Mouse (Mus musculus) forebrain, embryonic 15.5 days (tissue): ENCODE data around the gene Rab21. TPM values are rescaled to one million over a fixed set of nuclear protein-coding genes. Genes with fewer than 3 reads are reported as not detected.

Source experiments
- ATAC-seq: fragments of 200-750 bp; cut with Nextera tagmentation; replicated peaks from 2 replicates; pipeline ENCODE4 v1.8.0; 2017; ENCODE audit warnings: mild to moderate bottlenecking, moderate TSS enrichment, moderate library complexity
- H3K27ac ChIP-seq: fragments of 300-500 bp; sonication (generic); replicated peaks from 2 replicates; pipeline ENCODE4 v1.5.1; 2015; ENCODE audit warnings: mild to moderate bottlenecking, inconsistent platforms
- H3K27me3 ChIP-seq: fragments of 300-500 bp; sonication (generic); 2 replicates; pipeline ENCODE4 v1.6.1; 2015; ENCODE audit warnings: inconsistent platforms
- H3K36me3 ChIP-seq: fragments of 300-500 bp; sonication (generic); 2 replicates; pipeline ENCODE4 v1.6.1; 2015; ENCODE audit warnings: mild to moderate bottlenecking, inconsistent platforms
- H3K4me1 ChIP-seq: fragments of 300-500 bp; sonication (generic); 2 replicates; pipeline ENCODE4 v1.6.1; 2015; ENCODE audit warnings: inconsistent platforms
- H3K4me2 ChIP-seq: fragments of 300-500 bp; sonication (generic); replicated peaks from 2 replicates; pipeline ENCODE4 v1.6.1; 2015; ENCODE audit warnings: mild to moderate bottlenecking, inconsistent platforms
- H3K4me3 ChIP-seq: fragments of 300-500 bp; sonication (generic); 2 replicates; pipeline ENCODE4 v1.5.1; 2015; ENCODE audit warnings: mild to moderate bottlenecking, inconsistent platforms
- H3K9ac ChIP-seq: fragments of 300-500 bp; sonication (generic); replicated peaks from 2 replicates; pipeline ENCODE4 v1.6.1; 2015; ENCODE audit warnings: mild to moderate bottlenecking, inconsistent platforms
- H3K9me3 ChIP-seq: fragments of 300-500 bp; sonication (generic); 2 replicates; pipeline ENCODE4 v1.6.1; 2016; ENCODE audit warnings: inconsistent platforms
- WGBS: fragments of 180-500 bp; shearing (Covaris S2); methylation state at CpG from one replicate; pipeline ENCODE4 v1.1.7; 2015; ENCODE audit warnings: mixed read lengths; 5-methylcytosine and 5-hydroxymethylcytosine counted together
- polyA plus RNA-seq: library from polyadenylated mRNA; unstranded; fragments of >200 nt; fragmentation: Nextera tagmentation; extraction: Ambion mirVana; gene quantifications from 2 replicates; pipeline ENCODE4 v1.2.1, GENCODE M21; 2015

The Rab21 gene
- polyA plus RNA-seq, 1 experiment from 2014 or later = 5.6 TPM

- no peak for ATAC-seq
- Histone ChIP-seq H3K36me3 (peaks cover 51% of the 10 kb centered on the region), H3K9me3 (no peaks in the 10 kb centered on the region), H3K4me2 (no peak overlapping the region), H3K4me3 (no peak overlapping the region), H3K27ac (no peak overlapping the region), H3K9ac (no peak overlapping the region), H3K27me3 (no peaks in the 10 kb centered on the region), H3K4me1 (no peaks in the 10 kb centered on the region)
- WGBS = 93% methylated on average over 4 of the region's 4 CpGs
Observed at GRCm38 (mm10) chr10:115298683-115299082, 16.7 kb downstream of the Rab21 start.

- H3K27ac ChIP-seq = no peak overlapping the region
- no peaks in the 10 kb centered on the region for H3K9me3 ChIP-seq
- 96% methylated on average over 5 of the region's 5 CpGs for WGBS
- H3K4me3 ChIP-seq = no peak overlapping the region
- no peak overlapping the region for H3K9ac ChIP-seq
- H3K4me2 ChIP-seq = no peak overlapping the region
- H3K4me1 ChIP-seq = no peaks in the 10 kb centered on the region
- ATAC-seq = no peak
- H3K36me3 ChIP-seq = peaks cover 61% of the 10 kb centered on the region
- H3K27me3 ChIP-seq = no peaks in the 10 kb centered on the region
Observed at GRCm38 (mm10) chr10:115297582-115297981, 17.8 kb downstream of the Rab21 start.

- ATAC-seq = no peak
- Histone ChIP-seq H3K4me2 (no peak overlapping the region), H3K4me1 (no peaks in the 10 kb centered on the region), H3K4me3 (no peak overlapping the region), H3K9ac (no peak overlapping the region), H3K27ac (no peak overlapping the region), H3K27me3 (no peaks in the 10 kb centered on the region), H3K36me3 (peaks cover 62% of the 10 kb centered on the region), H3K9me3 (no peaks in the 10 kb centered on the region)
- 90% methylated on average over 9 of the region's 9 CpGs for WGBS
Observed at GRCm38 (mm10) chr10:115296401-115296935, 18.9 kb downstream of the Rab21 start.

GRCm38 (mm10) chr10:115295162-115295561 lies 20.2 kb downstream of the Rab21 start:
- ATAC-seq = no peak
- H3K4me3 ChIP-seq = no peak overlapping the region
- H3K9me3 ChIP-seq = no peaks in the 10 kb centered on the region
- H3K4me1 ChIP-seq = no peaks in the 10 kb centered on the region
- no peaks in the 10 kb centered on the region for H3K27me3 ChIP-seq
- no peak overlapping the region for H3K9ac ChIP-seq
- H3K4me2 ChIP-seq = no peak overlapping the region
- WGBS = 95% methylated on average over 3 of the region's 3 CpGs
- peaks cover 59% of the 10 kb centered on the region for H3K36me3 ChIP-seq
- H3K27ac ChIP-seq = no peak overlapping the region

- WGBS = 86% methylated on average over 7 of the region's 7 CpGs
- Histone ChIP-seq H3K36me3 (peaks cover 59% of the 10 kb centered on the region), H3K9ac (no peak overlapping the region), H3K9me3 (no peaks in the 10 kb centered on the region), H3K27ac (no peak overlapping the region), H3K4me2 (no peak overlapping the region), H3K27me3 (no peaks in the 10 kb centered on the region), H3K4me1 (no peaks in the 10 kb centered on the region), H3K4me3 (no peak overlapping the region)
- no peak for ATAC-seq
Observed at GRCm38 (mm10) chr10:115294715-115295114, 20.7 kb downstream of the Rab21 start.

GRCm38 (mm10) chr10:115293946-115294345 lies 21.4 kb downstream of the Rab21 start:
- Histone ChIP-seq H3K4me1 (no peaks in the 10 kb centered on the region), H3K9ac (no peak overlapping the region), H3K9me3 (no peaks in the 10 kb centered on the region), H3K27ac (no peak overlapping the region), H3K27me3 (no peaks in the 10 kb centered on the region), H3K4me3 (no peak overlapping the region), H3K36me3 (peaks cover 61% of the 10 kb centered on the region), H3K4me2 (no peak overlapping the region)
- ATAC-seq = no peak
- 91% methylated on average over 7 of the region's 7 CpGs for WGBS

- peaks cover 64% of the 10 kb centered on the region for H3K36me3 ChIP-seq
- no peak overlapping the region for H3K27ac ChIP-seq
- H3K4me2 ChIP-seq = no peak overlapping the region
- H3K27me3 ChIP-seq = no peaks in the 10 kb centered on the region
- no peaks in the 10 kb centered on the region for H3K9me3 ChIP-seq
- no peak overlapping the region for H3K9ac ChIP-seq
- no peak overlapping the region for H3K4me3 ChIP-seq
- no peak for ATAC-seq
- no peaks in the 10 kb centered on the region for H3K4me1 ChIP-seq
- 94% methylated on average over 9 of the region's 9 CpGs for WGBS
Observed at GRCm38 (mm10) chr10:115290671-115291070, 24.7 kb downstream of the Rab21 start.

- Histone ChIP-seq H3K9me3 (no peaks in the 10 kb centered on the region), H3K9ac (no peak overlapping the region), H3K27ac (no peak overlapping the region), H3K4me1 (no peaks in the 10 kb centered on the region), H3K36me3 (peaks cover 53% of the 10 kb centered on the region), H3K4me2 (no peak overlapping the region), H3K4me3 (no peak overlapping the region), H3K27me3 (no peaks in the 10 kb centered on the region)
- 93% methylated on average over 8 of the region's 8 CpGs for WGBS
- ATAC-seq = no peak
Observed at GRCm38 (mm10) chr10:115288856-115289255, 26.5 kb downstream of the Rab21 start.

- Histone ChIP-seq H3K4me3 (no peak overlapping the region), H3K36me3 (peaks cover 18% of the 10 kb centered on the region), H3K4me2 (no peak overlapping the region), H3K9ac (no peak overlapping the region), H3K9me3 (no peaks in the 10 kb centered on the region), H3K27me3 (no peaks in the 10 kb centered on the region), H3K4me1 (no peaks in the 10 kb centered on the region), H3K27ac (no peak overlapping the region)
- WGBS = 85% methylated on average over 10 of the region's 10 CpGs
- no peak for ATAC-seq
Observed at GRCm38 (mm10) chr10:115284170-115284569, 31.2 kb downstream of the Rab21 start.

GRCm38 (mm10) chr10:115281381-115281780 lies 34.0 kb downstream of the Rab21 start:
- no peak overlapping the region for H3K4me3 ChIP-seq
- ATAC-seq = no peak
- no peak overlapping the region for H3K27ac ChIP-seq
- no peak overlapping the region for H3K4me2 ChIP-seq
- H3K4me1 ChIP-seq = no peaks in the 10 kb centered on the region
- H3K27me3 ChIP-seq = no peaks in the 10 kb centered on the region
- H3K36me3 ChIP-seq = peaks cover 4% of the 10 kb centered on the region
- 81% methylated on average over 10 of the region's 10 CpGs for WGBS
- H3K9me3 ChIP-seq = no peaks in the 10 kb centered on the region
- H3K9ac ChIP-seq = no peak overlapping the region

GRCm38 (mm10) chr10:115271649-115272048 lies 43.7 kb downstream of the Rab21 start:
- WGBS = 60% methylated on average over 5 of the region's 5 CpGs
- Histone ChIP-seq H3K4me3 (no peak overlapping the region), H3K9me3 (no peaks in the 10 kb centered on the region), H3K27me3 (no peaks in the 10 kb centered on the region), H3K4me1 (no peaks in the 10 kb centered on the region), H3K27ac (no peak overlapping the region), H3K36me3 (no peaks in the 10 kb centered on the region), H3K9ac (no peak overlapping the region), H3K4me2 (no peak overlapping the region)
- no peak for ATAC-seq

GRCm38 (mm10) chr10:115270612-115271390 lies 44.6 kb downstream of the Rab21 start:
- Histone ChIP-seq H3K4me1 (no peaks in the 10 kb centered on the region), H3K4me2 (no peak overlapping the region), H3K9ac (no peak overlapping the region), H3K4me3 (no peak overlapping the region), H3K9me3 (no peaks in the 10 kb centered on the region), H3K27me3 (no peaks in the 10 kb centered on the region), H3K27ac (no peak overlapping the region), H3K36me3 (no peaks in the 10 kb centered on the region)
- no peak for ATAC-seq
- 87% methylated on average over 12 of the region's 12 CpGs for WGBS
